11 mouse cellular contexts compared by ENCODE assay signal in genomic region chr4:151985886-151986285, GRCm38 (mm10). TPM values are rescaled to one million over a fixed set of nuclear protein-coding genes. Genes with fewer than 3 reads are reported as not detected.
A peak's percentile ranks its signal among the peaks of the same experiment; 100 is the strongest.
DNase-seq lines count a peak whose midpoint lies in the region.
"Had no signal": no experiment of that assay in that cellular context is flagged by ENCODE, and none has a peak within 500 bp of the region (broad histone marks: within the 10 kb centered on the region; RNA-seq: fewer than 3 reads in every experiment).

No protein-coding gene starts in this region.

- H3K4me1 ChIP-seq in embryonic facial prominence, embryonic 10.5 days, result peaks cover 63% of the 10 kb centered on the region

- H3K36me3 ChIP-seq in embryonic facial prominence, embryonic 10.5 days (replicated peaks), result peaks cover 71% of the 10 kb centered on the region

- no peaks in the 10 kb centered on the region for H3K27me3 ChIP-seq in embryonic facial prominence, embryonic 10.5 days (replicated peaks; ENCODE audit: low read depth, poor library complexity, severe bottlenecking)
- H3K27me3 ChIP-seq: neural tube, embryonic 12.5 days had no signal

- H3K27ac ChIP-seq in embryonic facial prominence, embryonic 10.5 days (replicated peaks), result peak overlapping the region; percentile 35; the same call in 1 of the 2 replicates
- H3K27ac ChIP-seq: liver, embryonic 15.5 days; neural tube, embryonic 12.5 days had no signal

- 0 out of 2 replicates have a peak overlapping the region, but pooled peaks have one; percentile 17 for H3K4me3 ChIP-seq in embryonic facial prominence, embryonic 10.5 days
- H3K4me3 ChIP-seq: liver, embryonic 15.5 days; neural tube, embryonic 12.5 days had no signal

- peak; percentile 23 for DNase-seq in kidney, adult 18-20 months
- no peak for DNase-seq in kidney, adult 11 months
- DNase-seq in T-cell, adult 2 months (ENCODE audit: low spot score), result peak; percentile 76
- DNase-seq in embryonic facial prominence, embryonic 10.5 days (ENCODE audit: low spot score), result no peak
- peak; percentile 50 for DNase-seq in lung, postnatal 36 days
- DNase-seq in embryo, embryonic 11 days, result no peak
- no peak for DNase-seq in heart, adult 8-10 months (ENCODE audit: low spot score)
- DNase-seq in embryo, embryonic 10.5 days (ENCODE audit: low spot score), result no peak
- DNase-seq: heart, adult 18-20 months had no signal

- 35% methylated on average over 10 of the region's 10 CpGs for WGBS in embryonic facial prominence, embryonic 10.5 days

- no peaks in the 10 kb centered on the region for H3K9me3 ChIP-seq in embryonic facial prominence, embryonic 10.5 days
- H3K9me3 ChIP-seq: liver, embryonic 15.5 days; neural tube, embryonic 12.5 days had no signal

RNA-seq across cellular contexts. Expression of gene Thap3, which starts 2.9 kb away (rescaled TPM):
- polyA plus RNA-seq in embryonic facial prominence, embryonic 10.5 days (2016; fragmentation: Nextera tagmentation; extraction: Ambion mirVana), result 33.5 and 34.7 TPM in 2 replicates
- 10 to 100 TPM; 12.4 to 15.8 (median 13.6) TPM for total RNA-seq in heart, adult 8-10 months (2022)

RNA-seq across cellular contexts. Expression of gene Phf13, which starts 10.2 kb away (rescaled TPM):
- polyA plus RNA-seq in embryonic facial prominence, embryonic 10.5 days (2016; fragmentation: Nextera tagmentation; extraction: Ambion mirVana), result 29.0 and 32.1 TPM in 2 replicates
- total RNA-seq in heart, adult 8-10 months (2022), result 1 to 10 TPM; 4.6 to 5.7 (median 5.1) TPM

RNA-seq across cellular contexts. Expression of gene Klhl21, which starts 22.7 kb away (rescaled TPM):
- 9.7 and 10.6 TPM in 2 replicates for polyA plus RNA-seq in embryonic facial prominence, embryonic 10.5 days (2016; fragmentation: Nextera tagmentation; extraction: Ambion mirVana)
- total RNA-seq in heart, adult 8-10 months (2022), result 100 to 1,000 TPM in 1 of 4 experiments, 10 to 100 TPM in 3; 87.7 to 109 (median 93.7) TPM

RNA-seq across cellular contexts. Expression of gene Zbtb48, which starts 41.6 kb away (rescaled TPM):
- polyA plus RNA-seq in embryonic facial prominence, embryonic 10.5 days (2016; fragmentation: Nextera tagmentation; extraction: Ambion mirVana), result 25.0 and 26.4 TPM in 2 replicates
- 1 to 10 TPM; 3.8 to 5.7 (median 5.0) TPM for total RNA-seq in heart, adult 8-10 months (2022)

RNA-seq across cellular contexts. Expression of gene Dnajc11, which starts 52.4 kb away (rescaled TPM):
- 113 and 121 TPM in 2 replicates for polyA plus RNA-seq in embryonic facial prominence, embryonic 10.5 days (2016; fragmentation: Nextera tagmentation; extraction: Ambion mirVana)
- total RNA-seq in heart, adult 8-10 months (2022), result 100 to 1,000 TPM in 1 of 4 experiments, 10 to 100 TPM in 3; 71.2 to 111 (median 87.7) TPM

Comparison
In these comparisons a context has a peak if more than half of its experiments do, and no peak if none do; other contexts are left out.
1. DNase-seq: peak in kidney, adult 18-20 months (single experiment), T-cell, adult 2 months (single experiment) and lung, postnatal 36 days (single experiment); none in kidney, adult 11 months (single experiment), embryonic facial prominence, embryonic 10.5 days (single experiment), embryo, embryonic 11 days (single experiment), heart, adult 8-10 months (single experiment) and embryo, embryonic 10.5 days (single experiment).